Mouse (Mus musculus): ENCODE measurements around the gene Ak1. TPM values are rescaled to one million over a fixed set of nuclear protein-coding genes. Genes with fewer than 3 reads are reported as not detected.

Ak1 gene
- polyA plus RNA-seq, 1 experiment from 2014 or later, result 18.6 TPM

MicroRNAs within 50 kb of the gene (microRNA counts, 519-probe panel; counts per million panel counts)
- 1,279 counts per million, percentile 6 among the panel's probes with 10 or more counts for microRNA mmu-miR-1954

Small RNA genes within 50 kb of the gene (microRNA-seq; reads per million reads assigned to microRNA genes)
- gene Gm47291 (not detected), gene Mir1954 (not detected)

Other genes starting within 250 kb of the Ak1 start
- gene 1110008P14Rik, start 239.8 kb upstream of the Ak1 start, polyA plus RNA-seq (2015; fragmentation: Nextera tagmentation; extraction: Ambion mirVana), result 44.2 and 45.8 TPM in 2 replicates
- 2.2 and 4.2 TPM in 2 replicates for gene Lcn2, start 233.5 kb upstream of the Ak1 start, polyA plus RNA-seq (2015; fragmentation: Nextera tagmentation; extraction: Ambion mirVana)
- gene Ptges2, start 225.9 kb upstream of the Ak1 start, polyA plus RNA-seq (2015; fragmentation: Nextera tagmentation; extraction: Ambion mirVana), result 49.1 and 49.8 TPM in 2 replicates
- 5.1 and 5.3 TPM in 2 replicates for gene Naif1, start 171.3 kb upstream of the Ak1 start, polyA plus RNA-seq (2015; fragmentation: Nextera tagmentation; extraction: Ambion mirVana)
- gene Slc25a25, start 170.3 kb upstream of the Ak1 start, polyA plus RNA-seq (2015; fragmentation: Nextera tagmentation; extraction: Ambion mirVana), result 19.3 and 19.9 TPM in 2 replicates
- 7.6 and 9.4 TPM in 2 replicates for gene Fam102a, start 86.4 kb upstream of the Ak1 start, polyA plus RNA-seq (2015; fragmentation: Nextera tagmentation; extraction: Ambion mirVana)
- gene Dpm2, start 50.9 kb upstream of the Ak1 start, polyA plus RNA-seq (2015; fragmentation: Nextera tagmentation; extraction: Ambion mirVana), result 123 and 128 TPM in 2 replicates
- gene Pip5kl1, start 47.0 kb upstream of the Ak1 start, polyA plus RNA-seq (2015; fragmentation: Nextera tagmentation; extraction: Ambion mirVana), result 0.33 and 0.34 TPM in 2 replicates
- not detected in 2 replicates for gene 9430097D07Rik, start 46.1 kb upstream of the Ak1 start, polyA plus RNA-seq (2015; fragmentation: Nextera tagmentation; extraction: Ambion mirVana)
- gene St6galnac4, start 34.7 kb upstream of the Ak1 start, polyA plus RNA-seq (2015; fragmentation: Nextera tagmentation; extraction: Ambion mirVana), result 14.7 and 16.5 TPM in 2 replicates
- 12.3 and 15.2 TPM in 2 replicates for gene St6galnac6, start 22.0 kb upstream of the Ak1 start, polyA plus RNA-seq (2015; fragmentation: Nextera tagmentation; extraction: Ambion mirVana)
- 66.8 and 70.3 TPM in 2 replicates for gene Eng, start 24.8 kb downstream of the Ak1 start, polyA plus RNA-seq (2015; fragmentation: Nextera tagmentation; extraction: Ambion mirVana)
- gene Fpgs, start 82.4 kb downstream of the Ak1 start, polyA plus RNA-seq (2015; fragmentation: Nextera tagmentation; extraction: Ambion mirVana), result 29.8 and 32.0 TPM in 2 replicates
- 83.4 and 86.0 TPM in 2 replicates for gene Cdk9, start 91.3 kb downstream of the Ak1 start, polyA plus RNA-seq (2015; fragmentation: Nextera tagmentation; extraction: Ambion mirVana)
- 26.1 and 26.5 TPM in 2 replicates for gene Sh2d3c, start 99.3 kb downstream of the Ak1 start, polyA plus RNA-seq (2015; fragmentation: Nextera tagmentation; extraction: Ambion mirVana)
- 0.26 TPM in 1 of 2 replicates, not detected in the other for gene 6330409D20Rik, start 119.3 kb downstream of the Ak1 start, polyA plus RNA-seq (2015; fragmentation: Nextera tagmentation; extraction: Ambion mirVana)
- gene Tor2a, start 135.5 kb downstream of the Ak1 start, polyA plus RNA-seq (2015; fragmentation: Nextera tagmentation; extraction: Ambion mirVana), result 73.1 and 74.0 TPM in 2 replicates
- gene Ttc16, start 153.9 kb downstream of the Ak1 start, polyA plus RNA-seq (2015; fragmentation: Nextera tagmentation; extraction: Ambion mirVana), result 0.32 and 0.34 TPM in 2 replicates
- 5.4 and 6.3 TPM in 2 replicates for gene Ptrh1, start 154.0 kb downstream of the Ak1 start, polyA plus RNA-seq (2015; fragmentation: Nextera tagmentation; extraction: Ambion mirVana)
- gene Cfap157, start 162.7 kb downstream of the Ak1 start, polyA plus RNA-seq (2015; fragmentation: Nextera tagmentation; extraction: Ambion mirVana), result 0.58 and 1.2 TPM in 2 replicates
- 18.1 TPM in 2 replicates for gene Stxbp1, start 225.5 kb downstream of the Ak1 start, polyA plus RNA-seq (2015; fragmentation: Nextera tagmentation; extraction: Ambion mirVana)

Data from intestine, embryonic 16.5 days (tissue).